Mouse (Mus musculus) hindbrain, embryonic 10.5 days (tissue): Measurements from ENCODE around the gene Mast1. TPM values are rescaled to one million over a fixed set of nuclear protein-coding genes. Genes with fewer than 3 reads are reported as not detected.

Experiments used
- DNase-seq: peaks from one replicate; pipeline ENCODE4 v3.0.0-alpha.2; 2017; ENCODE audit warnings: low spot score
- H3K27ac ChIP-seq: fragments of 300-500 bp; sonication (generic); 2 replicates; pipeline ENCODE4 v1.5.1; 2016; ENCODE audit warnings: mild to moderate bottlenecking, moderate library complexity
- H3K27me3 ChIP-seq: fragments of 300-500 bp; sonication (generic); 2 replicates; pipeline ENCODE4 v1.6.1; 2016; ENCODE audit warnings: mild to moderate bottlenecking; ENCODE audit not compliant: poor library complexity, insufficient read depth, severe bottlenecking
- H3K36me3 ChIP-seq: fragments of 300-500 bp; sonication (generic); 2 replicates; pipeline ENCODE4 v1.6.1; 2016; ENCODE audit warnings: mild to moderate bottlenecking, moderate library complexity
- H3K4me1 ChIP-seq: fragments of 300-500 bp; sonication (generic); replicated peaks from 2 replicates; pipeline ENCODE4 v1.6.1; 2016; ENCODE audit warnings: mild to moderate bottlenecking
- H3K4me3 ChIP-seq: fragments of 300-500 bp; sonication (generic); 2 replicates; pipeline ENCODE4 v1.5.1; 2016; ENCODE audit warnings: mild to moderate bottlenecking, moderate library complexity
- H3K9me3 ChIP-seq: fragments of 300-500 bp; sonication (generic); 2 replicates; pipeline ENCODE4 v1.6.1; 2016; ENCODE audit warnings: mild to moderate bottlenecking, moderate library complexity
- WGBS: fragments of 180-500 bp; shearing (Covaris S2); methylation state at CpG from one replicate; pipeline ENCODE4 v1.1.7; 2016; 5-methylcytosine and 5-hydroxymethylcytosine counted together
- polyA plus RNA-seq: library from polyadenylated mRNA; unstranded; fragments of >200 nt; fragmentation: Nextera tagmentation; extraction: Ambion mirVana; gene quantifications from 2 replicates; pipeline ENCODE4 v1.2.1, GENCODE M21; 2016

Gene Mast1
- polyA plus RNA-seq, 1 experiment from 2014 or later, result 12.7 TPM

DNA sequence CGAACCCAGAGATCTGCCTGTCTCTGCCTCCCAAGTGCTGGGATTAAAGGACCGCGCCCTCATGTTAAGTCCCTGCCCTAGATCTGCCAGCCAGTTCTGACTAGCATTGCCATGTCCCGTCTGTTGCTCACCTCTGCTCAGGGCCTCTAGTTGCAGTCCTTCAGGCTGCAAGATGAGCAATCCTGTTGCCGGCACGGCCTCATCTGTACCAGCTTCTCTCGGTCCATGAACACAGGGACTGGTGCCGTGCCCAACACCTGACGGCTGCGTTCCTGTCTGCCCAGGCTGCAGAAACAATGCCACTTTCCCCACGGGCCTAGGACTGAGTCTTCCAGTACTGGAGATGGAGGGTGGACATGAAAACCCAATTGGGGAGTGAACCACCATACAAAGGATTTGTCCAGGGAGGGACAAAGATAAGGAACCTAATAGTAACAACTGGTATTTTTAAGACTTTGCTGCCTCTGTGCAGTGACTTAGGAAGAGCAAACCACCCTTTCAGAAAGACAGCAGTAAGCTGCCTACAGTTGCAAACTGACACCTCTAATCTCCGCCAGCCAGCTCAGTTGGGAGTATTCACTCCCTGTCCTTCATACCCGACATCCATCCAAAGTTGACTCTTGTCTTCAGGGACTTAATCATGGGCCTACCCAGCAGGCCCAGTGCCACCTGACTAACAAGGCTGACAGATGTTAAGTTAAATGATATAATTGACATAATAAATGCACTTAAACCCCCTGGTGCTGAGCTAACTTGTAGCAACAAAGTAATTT is 30.6 kb upstream of the Mast1 start:
- Histone ChIP-seq H3K36me3 (peaks cover 33% of the 10 kb centered on the region), H3K4me3 (peak overlapping the region; percentile 89; the same call in 1 of the 2 replicates), H3K4me1 (peaks cover 55% of the 10 kb centered on the region), H3K27me3 (no peaks in the 10 kb centered on the region), H3K27ac (no peak overlapping the region; the same call in 1 of the 2 replicates), H3K9me3 (no peaks in the 10 kb centered on the region)
- no peak for DNase-seq
- 89% methylated on average over 13 of the region's 13 CpGs for WGBS

DNA sequence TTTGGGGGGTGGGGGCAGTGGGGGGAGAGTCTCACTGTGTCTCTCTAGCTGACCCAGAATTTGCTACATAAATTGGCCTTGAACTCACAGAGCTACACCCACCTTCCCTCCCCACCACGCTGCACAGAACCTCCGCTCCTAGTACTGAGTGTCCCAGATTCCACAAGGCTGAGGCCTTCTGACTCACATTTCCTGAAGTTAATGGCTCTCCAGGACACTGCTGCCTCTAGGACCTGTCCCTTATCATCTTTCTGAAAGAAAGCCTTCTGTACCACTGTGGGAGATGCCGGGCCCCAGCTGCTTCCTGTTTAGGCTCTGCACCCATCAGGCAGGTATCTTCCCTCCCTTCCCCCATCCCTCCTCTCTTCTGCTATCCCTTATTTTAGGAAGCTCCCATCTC is 29.4 kb upstream of the Mast1 start:
- Histone ChIP-seq H3K27me3 (no peaks in the 10 kb centered on the region), H3K4me3 (peak overlapping the region; percentile 80; the same call in 1 of the 2 replicates), H3K36me3 (peaks cover 33% of the 10 kb centered on the region), H3K27ac (0 out of 2 replicates have a peak overlapping the region, but pooled peaks have one; percentile 89), H3K9me3 (no peaks in the 10 kb centered on the region), H3K4me1 (peaks cover 55% of the 10 kb centered on the region)
- WGBS, result 52% methylated on average over 3 of the region's 3 CpGs
- DNase-seq, result no peak

DNA sequence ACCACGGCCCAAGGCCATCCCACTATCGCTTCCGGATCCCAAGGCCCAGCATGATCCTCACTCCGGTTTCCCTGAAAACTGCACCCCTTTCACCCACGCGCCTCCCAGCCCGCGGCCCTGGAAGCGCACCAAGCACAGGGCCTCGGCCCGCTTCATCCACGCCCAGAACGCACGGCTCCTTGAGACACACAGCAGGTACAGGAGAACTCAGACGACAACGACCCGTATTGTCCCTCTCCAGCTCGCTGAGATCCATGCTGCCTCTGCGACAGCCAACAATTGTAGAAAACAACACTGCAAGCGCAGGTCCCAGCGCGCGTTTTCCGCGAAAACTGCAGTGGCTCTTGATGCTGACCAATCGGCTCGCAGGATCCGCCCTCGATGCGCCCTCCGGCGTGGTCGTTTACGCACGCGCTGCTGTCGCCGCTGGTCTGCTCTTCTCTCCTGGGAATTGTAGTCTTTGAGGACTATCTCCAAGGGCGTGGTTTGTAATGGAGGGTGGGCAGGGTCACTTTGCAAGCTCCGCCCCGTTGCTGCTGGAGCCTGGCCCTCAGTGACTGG is 28.7 kb upstream of the Mast1 start:
- H3K27me3 ChIP-seq, result no peaks in the 10 kb centered on the region
- under 1% methylated on average over 41 of the region's 41 CpGs for WGBS
- no peaks in the 10 kb centered on the region for H3K9me3 ChIP-seq

DNA sequence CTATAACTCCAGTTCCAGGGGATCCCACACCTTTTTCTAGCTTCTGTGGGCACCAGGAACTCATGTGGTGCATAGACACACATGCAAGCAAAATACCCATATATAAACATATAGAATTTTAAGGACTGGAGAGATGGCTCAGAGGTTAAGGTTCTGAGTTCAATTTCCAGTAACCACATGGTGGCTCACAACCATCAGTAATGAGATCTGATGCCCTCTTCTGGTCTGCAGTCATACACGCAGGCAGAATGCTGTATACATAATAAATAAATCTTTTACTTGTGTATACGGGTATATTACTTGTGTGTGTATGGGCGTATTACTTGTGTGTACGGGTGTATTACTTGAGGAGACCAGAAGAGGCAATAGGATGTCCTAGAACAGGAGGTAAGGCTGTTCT is 26.8 kb upstream of the Mast1 start:
- Histone ChIP-seq H3K36me3 (peaks cover 46% of the 10 kb centered on the region), H3K4me1 (peaks cover 36% of the 10 kb centered on the region), H3K27me3 (no peaks in the 10 kb centered on the region), H3K27ac (no peak overlapping the region), H3K4me3 (peak overlapping the region; percentile 0; the same call in 1 of the 2 replicates), H3K9me3 (no peaks in the 10 kb centered on the region)
- WGBS, result 88% methylated on average over 4 of the region's 4 CpGs
- no peak for DNase-seq

More for the DNA sequence above, 28.7 kb upstream of the Mast1 start:
- Histone ChIP-seq H3K36me3 (peaks cover 33% of the 10 kb centered on the region), H3K4me1 (peaks cover 47% of the 10 kb centered on the region), H3K27ac (peak overlapping the region; percentile 89), H3K4me3 (peak overlapping the region; percentile 80)
- peak; percentile 95 for DNase-seq

- no peak overlapping the region for H3K4me3 ChIP-seq
- WGBS, result 89% methylated on average over 7 of the region's 7 CpGs
- H3K27me3 ChIP-seq, result no peaks in the 10 kb centered on the region
- H3K27ac ChIP-seq, result no peak overlapping the region
- no peaks in the 10 kb centered on the region for H3K9me3 ChIP-seq
- peaks cover 1% of the 10 kb centered on the region for H3K4me1 ChIP-seq
- no peak for DNase-seq
- peaks cover 78% of the 10 kb centered on the region for H3K36me3 ChIP-seq
Measured at GRCm38 (mm10) chr8:84959811-84960210, 22.7 kb upstream of the Mast1 start.

GRCm38 (mm10) chr8:84956768-84957167 is 19.6 kb upstream of the Mast1 start:
- Histone ChIP-seq H3K9me3 (no peaks in the 10 kb centered on the region), H3K36me3 (peaks cover 58% of the 10 kb centered on the region), H3K27ac (no peak overlapping the region), H3K27me3 (peaks cover 18% of the 10 kb centered on the region), H3K4me1 (peaks cover 8% of the 10 kb centered on the region), H3K4me3 (no peak overlapping the region)
- DNase-seq, result peak; percentile 73
- WGBS, result 49% methylated on average over 2 of the region's 2 CpGs

- DNase-seq, result no peak
- H3K36me3 ChIP-seq, result peaks cover 20% of the 10 kb centered on the region
- H3K9me3 ChIP-seq, result no peaks in the 10 kb centered on the region
- H3K27ac ChIP-seq, result no peak overlapping the region
- peaks cover 58% of the 10 kb centered on the region for H3K27me3 ChIP-seq
- 0 out of 2 replicates have a peak overlapping the region, but pooled peaks have one; percentile 11 for H3K4me3 ChIP-seq
- WGBS, result 9% methylated on average over 18 of the region's 18 CpGs
- peaks cover 8% of the 10 kb centered on the region for H3K4me1 ChIP-seq
Measured at GRCm38 (mm10) chr8:84952612-84953255, 15.6 kb upstream of the Mast1 start.

DNA sequence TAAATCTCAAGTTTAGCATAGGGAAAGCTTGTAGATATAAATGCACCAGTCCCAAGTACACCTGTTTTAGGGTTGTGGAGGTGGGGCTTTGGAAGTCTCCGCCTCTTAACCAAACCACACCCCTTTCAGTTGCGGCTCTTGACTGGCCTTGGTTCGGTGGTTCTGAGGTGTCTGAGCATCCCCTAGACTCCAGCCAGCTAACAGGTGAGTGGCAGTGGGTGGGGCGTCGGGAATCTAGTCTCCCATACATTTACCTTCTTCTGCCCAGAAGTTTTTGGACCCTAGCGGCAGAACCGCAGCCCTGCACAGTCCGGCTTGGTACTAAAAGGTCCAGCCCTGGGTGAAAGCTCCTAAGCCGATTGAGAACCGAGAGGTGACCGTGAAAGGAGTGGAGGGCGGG is 12.6 kb upstream of the Mast1 start:
- Histone ChIP-seq H3K4me3 (no peak overlapping the region), H3K4me1 (peaks cover 29% of the 10 kb centered on the region), H3K27me3 (peaks cover 86% of the 10 kb centered on the region), H3K9me3 (no peaks in the 10 kb centered on the region), H3K27ac (no peak overlapping the region), H3K36me3 (no peaks in the 10 kb centered on the region)
- WGBS, result 22% methylated on average over 12 of the region's 12 CpGs
- no peak for DNase-seq

DNA sequence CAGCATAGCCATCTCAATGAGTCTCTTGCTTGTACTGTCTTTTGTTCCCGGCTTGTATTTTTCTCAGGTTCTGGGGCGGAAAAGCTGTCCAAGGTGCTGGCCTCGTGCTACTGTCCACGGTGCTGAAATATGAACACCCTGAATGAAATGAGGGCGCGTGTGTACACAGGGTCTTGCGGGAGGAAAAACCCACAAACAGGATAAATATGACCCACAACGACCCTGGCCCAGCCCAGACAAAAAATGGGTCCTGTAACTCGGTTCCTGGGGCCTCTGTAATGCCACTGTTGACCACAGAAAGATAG is 10.0 kb upstream of the Mast1 start:
- H3K36me3 ChIP-seq, result no peaks in the 10 kb centered on the region
- 16% methylated on average over 9 of the region's 9 CpGs for WGBS
- DNase-seq, result peak; percentile 53
- no peak overlapping the region for H3K4me3 ChIP-seq
- H3K9me3 ChIP-seq, result no peaks in the 10 kb centered on the region
- H3K4me1 ChIP-seq, result peaks cover 32% of the 10 kb centered on the region
- peaks cover 94% of the 10 kb centered on the region for H3K27me3 ChIP-seq
- H3K27ac ChIP-seq, result no peak overlapping the region

DNA sequence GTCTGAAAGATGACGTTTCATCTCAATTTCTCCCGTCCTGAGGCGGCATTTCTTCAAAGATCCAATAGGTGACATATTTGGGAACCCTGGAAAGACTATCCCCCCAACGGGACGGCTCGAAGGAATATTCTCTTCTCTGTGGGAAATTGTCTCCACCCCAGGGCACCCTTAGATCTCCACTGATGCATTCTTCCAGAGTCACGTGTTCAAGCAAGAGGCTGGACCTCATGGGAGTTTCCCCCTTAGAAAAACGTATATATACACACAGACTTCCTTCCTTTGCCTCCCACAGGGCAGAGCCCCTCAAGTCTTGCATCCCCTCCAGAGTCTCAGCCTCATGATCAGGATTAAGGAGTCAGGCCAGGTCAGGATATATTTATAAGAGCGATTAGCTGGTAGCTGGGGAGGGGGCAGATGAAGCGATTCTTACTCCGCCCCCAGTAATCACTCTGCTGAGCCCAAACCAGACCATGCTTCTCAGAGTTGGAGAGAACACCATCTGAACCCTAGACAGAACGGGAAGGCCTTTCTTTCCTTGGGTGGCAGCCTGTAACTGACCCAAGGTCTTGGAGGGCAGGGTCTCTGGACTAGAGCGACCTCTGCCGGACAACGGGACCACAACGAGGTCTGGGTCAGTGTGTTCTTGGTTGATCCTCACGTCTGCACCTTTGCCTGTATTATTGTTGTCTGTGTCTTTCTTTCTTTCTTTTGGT is 9.5 kb upstream of the Mast1 start, which contains the start of gene Rtbdn:
Gene Rtbdn (plus strand): TSS at position 464 of the 713 bp plus-strand sequence.
- H3K27me3 ChIP-seq, result peaks cover 94% of the 10 kb centered on the region
- DNase-seq, result peak; percentile 54
- H3K27ac ChIP-seq, result peak within 1 kb of the TSS; percentile 77

DNA sequence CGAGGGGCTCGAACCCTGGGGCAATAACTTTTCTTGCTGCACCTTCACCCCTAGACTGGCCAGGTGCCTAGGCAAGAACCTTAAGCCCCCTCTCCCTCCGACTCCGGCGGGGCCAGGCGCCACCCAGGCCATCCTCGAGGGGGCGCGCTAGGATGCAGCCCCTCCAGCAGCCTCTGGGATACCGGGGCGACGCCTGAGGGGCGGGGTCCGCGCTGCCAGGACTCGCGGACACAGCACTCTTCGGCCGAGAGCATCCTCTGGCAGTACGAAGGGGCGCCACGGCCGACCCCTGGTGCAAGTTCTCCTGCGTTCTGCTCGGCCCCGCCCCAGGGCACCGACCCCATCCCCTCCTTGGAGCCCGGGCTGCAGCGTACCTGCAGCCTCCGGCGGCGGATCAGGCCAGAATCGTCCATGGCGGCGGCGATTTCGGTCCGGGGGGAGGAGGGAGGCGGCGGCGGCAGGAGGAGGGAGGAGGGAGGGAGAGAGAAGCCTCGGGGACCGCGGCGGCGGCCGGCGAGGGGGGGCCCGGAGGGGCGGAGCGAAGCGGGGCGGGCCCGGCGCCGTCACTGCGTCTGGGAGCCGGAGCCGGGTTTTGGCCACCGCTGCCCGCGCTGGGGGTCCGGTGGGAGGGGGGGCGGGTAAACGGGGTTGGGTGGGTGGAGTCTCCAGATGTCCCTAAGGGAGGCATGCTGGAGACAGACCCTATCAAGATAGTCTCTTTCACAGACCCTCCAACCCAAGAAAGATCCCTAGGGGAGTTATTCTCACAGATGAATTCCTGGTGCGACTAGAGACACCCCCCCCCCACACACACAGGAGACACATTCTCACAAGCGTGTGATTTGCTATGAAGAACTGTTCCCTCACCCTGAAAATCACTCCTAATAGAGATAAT is 8.7 kb upstream of the Mast1 start:
- peaks cover 32% of the 10 kb centered on the region for H3K4me1 ChIP-seq
- H3K9me3 ChIP-seq, result no peaks in the 10 kb centered on the region
- H3K4me3 ChIP-seq, result peak overlapping the region; percentile 73
- H3K36me3 ChIP-seq, result no peaks in the 10 kb centered on the region
- H3K27me3 ChIP-seq, result peaks cover 89% of the 10 kb centered on the region
- WGBS, result under 1% methylated on average over 62 of the region's 67 CpGs
- peak overlapping the region; percentile 77 for H3K27ac ChIP-seq
- DNase-seq, result peak; percentile 64

More for the DNA sequence above, 9.5 kb upstream of the Mast1 start, which contains the start of gene Rtbdn:
- Histone ChIP-seq H3K36me3 (no peaks in the 10 kb centered on the region), H3K4me3 (peak within 1 kb of the TSS; percentile 73), H3K9me3 (no peaks in the 10 kb centered on the region), H3K4me1 (peaks cover 32% of the 10 kb centered on the region)
- WGBS, result 8% methylated on average over 17 of the region's 17 CpGs

GRCm38 (mm10) chr8:84945235-84945632 is 8.1 kb upstream of the Mast1 start:
- WGBS, result 4% methylated on average over 11 of the region's 11 CpGs
- peak overlapping the region; percentile 73 for H3K4me3 ChIP-seq
- H3K4me1 ChIP-seq, result peaks cover 32% of the 10 kb centered on the region
- DNase-seq, result no peak
- no peaks in the 10 kb centered on the region for H3K36me3 ChIP-seq
- H3K27ac ChIP-seq, result no peak overlapping the region
- peaks cover 83% of the 10 kb centered on the region for H3K27me3 ChIP-seq
- H3K9me3 ChIP-seq, result no peaks in the 10 kb centered on the region
